In genomic region chr8:114018364-114018763, GRCm38 (mm10) we compare ENCODE assay signal across 10 mouse cellular contexts.
DNase-seq lines count a peak whose midpoint lies in the region; ATAC-seq lines count a peak whose summit lies in the region.
"Had no signal": no experiment of that assay in that cellular context is flagged by ENCODE, and none has a peak within 500 bp of the region (broad histone marks: within the 10 kb centered on the region; RNA-seq: fewer than 3 reads in every experiment).

No protein-coding gene starts in this region.

- DNase-seq in heart, adult 9 months (ENCODE audit: low spot score in 2 of 2): no peak
- peak; percentile 14 for DNase-seq in adrenal gland, postnatal 14 days
- peak; percentile 32 to 55 for DNase-seq in lung, adult 18-20 months
- no peak for DNase-seq in thymus, postnatal 14 days
- DNase-seq in right cerebral cortex, adult 2 months (ENCODE audit: low spot score in 2 of 2): no peak
- no peak for DNase-seq in layer of hippocampus, adult 9-11 months

- H3K27ac ChIP-seq in heart, embryonic 12.5 days (ENCODE audit: poor library complexity, severe bottlenecking): peak overlapping the region; percentile 75
- H3K27ac ChIP-seq: liver, embryonic 15.5 days had no signal

- H3K9me3 ChIP-seq in heart, embryonic 12.5 days (replicated peaks): no peaks in the 10 kb centered on the region
- H3K9me3 ChIP-seq: liver, embryonic 15.5 days had no signal

- no peaks in the 10 kb centered on the region for H3K36me3 ChIP-seq in heart, embryonic 12.5 days
- H3K36me3 ChIP-seq: liver, embryonic 15.5 days had no signal

- H3K4me1 ChIP-seq in heart, embryonic 12.5 days (replicated peaks): peaks cover 24% of the 10 kb centered on the region
- H3K4me1 ChIP-seq: liver, embryonic 15.5 days had no signal

- peak; percentile 92 for ATAC-seq in heart, embryonic 12.5 days (ENCODE audit: insufficient number of reproducible peaks, low FRiP score)
- peak; percentile 79 for ATAC-seq in granulocyte monocyte progenitor cell, adult 5-6 weeks (replicated peaks; ENCODE audit: poor library complexity, severe bottlenecking)

- H3K9ac ChIP-seq in heart, embryonic 12.5 days: no peak overlapping the region
- H3K9ac ChIP-seq: liver, embryonic 15.5 days had no signal

- H3K27me3 ChIP-seq in heart, embryonic 12.5 days (replicated peaks): peaks cover 15% of the 10 kb centered on the region; the same call in 1 of the 2 replicates
- H3K27me3 ChIP-seq: liver, embryonic 15.5 days had no signal

- no peak overlapping the region for H3K4me3 ChIP-seq in heart, embryonic 12.5 days
- H3K4me3 ChIP-seq: erythroblast, embryonic 14.5 days; liver, embryonic 15.5 days had no signal

- 11% methylated on average over 5 of the region's 5 CpGs for WGBS in heart, embryonic 12.5 days

- peak overlapping the region; percentile 17; the same call in 1 of the 2 replicates for H3K4me2 ChIP-seq in heart, embryonic 12.5 days
- H3K4me2 ChIP-seq: liver, embryonic 15.5 days had no signal

Comparison
In these comparisons a context has a peak if more than half of its experiments do, and no peak if none do; other contexts are left out.
1. DNase-seq: peak in adrenal gland, postnatal 14 days (single experiment) and lung, adult 18-20 months (2 of 2); none in heart, adult 9 months (0 of 2), thymus, postnatal 14 days (single experiment), right cerebral cortex, adult 2 months (0 of 2) and layer of hippocampus, adult 9-11 months (single experiment).